Mouse (Mus musculus) adipocyte (in vitro differentiated cells): ENCODE measurements around the gene Plcxd2.

Experiments used
- DNase-seq: peaks from one replicate; pipeline ENCODE4 v3.0.0-alpha.2; 2016; ENCODE audit warnings: low spot score

The Plcxd2 gene

GRCm38 (mm10) chr16:45986236-45986635 is 23.8 kb downstream of the Plcxd2 start:
- peak; percentile 82 for DNase-seq

DNA sequence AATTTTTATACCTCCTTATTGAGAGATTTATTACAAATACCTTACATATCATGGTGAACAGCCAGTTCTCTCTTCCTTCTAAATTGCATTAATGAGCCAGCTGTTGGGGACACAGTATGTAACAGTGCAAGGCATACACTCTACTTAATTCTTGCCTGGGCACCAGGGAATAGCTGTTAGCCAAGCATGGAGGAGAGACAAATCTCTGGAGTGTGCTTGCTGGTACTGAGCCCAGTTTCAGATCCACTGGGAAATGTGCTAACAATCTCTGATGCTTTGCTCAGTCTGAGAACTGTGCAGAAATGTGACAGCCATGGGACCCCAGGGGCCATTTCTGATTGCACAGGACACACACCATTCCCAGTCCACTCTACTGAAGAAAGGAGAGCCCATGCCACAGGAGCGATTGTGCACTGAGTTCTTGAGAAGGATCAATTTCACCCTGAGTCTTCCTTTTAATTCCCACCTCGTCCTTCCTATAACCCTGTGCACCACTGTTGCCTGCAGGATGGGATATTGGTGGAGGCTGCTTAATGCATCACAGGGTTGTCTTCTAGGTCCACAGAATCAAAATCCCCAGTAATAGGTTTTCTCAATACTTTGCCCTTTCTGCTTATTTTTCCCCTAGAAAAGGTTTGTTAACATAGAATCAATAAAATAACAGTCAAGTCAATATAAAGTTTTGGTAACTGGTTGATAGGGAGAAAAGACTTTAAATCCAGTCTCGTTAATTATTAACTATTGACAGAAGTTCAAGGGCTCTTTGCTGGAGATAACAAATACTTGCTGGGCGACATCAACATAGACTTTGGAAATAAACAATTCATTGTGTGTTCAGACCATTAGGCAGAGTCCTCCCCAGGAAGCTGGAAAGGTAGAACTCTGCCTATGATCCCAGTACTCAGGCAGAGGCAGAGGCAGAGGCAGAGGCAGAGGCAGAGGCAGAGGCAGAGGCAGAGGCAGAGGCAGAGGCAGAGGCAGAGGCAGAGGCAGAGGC is 25.1 kb downstream of the Plcxd2 start:
- DNase-seq, result peak; percentile 67

GRCm38 (mm10) chr16:45976251-45976650 is 33.8 kb downstream of the Plcxd2 start:
- DNase-seq, result no peak

DNA sequence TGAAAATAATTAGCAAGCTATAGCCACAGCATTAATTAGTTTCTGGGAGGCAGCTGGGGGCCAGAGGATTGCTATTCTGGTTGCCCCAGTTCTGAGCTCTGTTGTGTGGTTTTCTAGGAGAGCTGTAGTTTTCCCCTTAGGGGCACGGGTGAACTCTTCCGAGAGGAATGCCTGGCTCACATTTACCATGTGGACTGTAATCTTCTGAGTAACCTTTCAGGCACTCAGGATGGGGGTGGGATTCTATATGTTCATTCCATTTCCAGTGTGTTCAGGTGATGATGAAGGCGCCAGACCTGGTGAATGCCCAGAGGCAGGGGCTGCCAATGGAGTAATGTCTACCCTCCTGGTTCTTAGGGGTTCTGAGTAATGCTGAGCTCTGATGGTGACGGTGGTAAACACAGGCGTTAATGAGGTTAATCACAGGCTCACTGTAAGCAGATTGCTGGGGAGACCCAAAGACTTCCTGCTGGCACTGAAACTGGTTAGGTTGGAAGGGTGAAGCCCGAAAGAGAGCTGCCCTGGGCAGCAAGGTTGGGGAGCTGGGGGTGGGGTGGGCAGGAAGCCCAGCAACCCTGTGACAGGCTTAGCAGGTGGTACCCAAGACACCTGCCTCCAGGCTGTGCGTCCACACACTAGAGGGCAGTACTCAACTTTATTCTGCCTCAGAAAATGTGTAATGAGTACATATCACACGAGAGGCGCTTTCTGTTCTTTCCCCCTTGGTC is 35.9 kb downstream of the Plcxd2 start:
- no peak for DNase-seq

DNA sequence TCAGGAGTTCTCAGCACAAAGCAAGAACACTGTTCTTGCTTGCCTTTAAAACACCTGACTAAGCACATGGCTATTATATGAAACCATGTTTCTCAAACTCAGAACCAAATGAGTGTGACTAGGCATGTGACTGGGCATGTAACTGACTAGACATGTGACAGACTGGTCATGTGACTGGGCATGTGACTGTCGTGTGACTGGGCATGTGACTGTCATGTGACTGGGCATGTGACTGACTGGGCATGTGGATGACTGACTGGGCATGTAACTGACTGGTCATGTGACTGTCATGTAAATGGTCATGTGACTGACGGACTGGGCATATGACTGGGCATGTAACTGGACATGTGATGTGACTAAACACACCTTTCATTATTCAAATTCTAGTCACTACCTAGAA is 39.8 kb downstream of the Plcxd2 start:
- DNase-seq, result peak; percentile 37

DNA sequence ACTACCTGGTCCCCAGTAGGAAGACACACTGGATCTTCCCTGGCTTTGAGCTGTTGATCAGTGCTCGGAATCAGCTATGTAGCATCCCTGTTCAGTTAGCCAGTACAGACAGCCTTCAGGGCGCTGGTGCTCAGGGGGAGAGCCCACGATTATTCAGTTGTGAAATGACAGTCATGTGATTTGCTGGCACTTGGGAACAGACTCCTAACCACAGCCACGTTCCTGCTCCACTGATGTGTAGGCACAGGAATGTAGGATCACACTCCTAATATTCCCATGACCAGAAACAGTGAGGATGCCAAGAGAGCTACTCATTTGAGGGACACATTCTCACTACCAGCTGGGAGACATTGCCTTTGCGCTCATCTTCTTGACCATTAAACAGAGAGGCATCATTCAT is 41.3 kb downstream of the Plcxd2 start:
- peak; percentile 33 for DNase-seq

DNA sequence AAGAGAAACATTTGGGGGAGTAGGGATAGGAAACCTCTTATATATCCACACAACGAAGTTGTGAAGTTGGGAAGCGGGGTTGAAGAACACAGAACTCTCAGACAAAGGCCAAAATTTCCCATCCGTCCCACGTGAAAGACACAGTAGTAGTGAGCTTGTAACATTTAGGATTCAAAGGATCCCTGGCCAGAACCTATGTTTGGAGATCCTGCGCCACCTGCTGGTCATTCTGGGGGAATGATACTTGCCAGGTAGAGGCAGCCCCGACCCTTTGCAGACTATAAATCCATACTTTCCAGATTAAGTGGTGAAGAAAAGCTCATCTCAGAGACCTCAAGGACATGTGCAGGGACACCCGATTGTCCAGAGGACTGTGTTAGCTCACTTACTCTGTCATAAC is 42.5 kb downstream of the Plcxd2 start:
- DNase-seq, result peak; percentile 91

GRCm38 (mm10) chr16:45966604-45967003 is 43.4 kb downstream of the Plcxd2 start:
- no peak for DNase-seq

DNA sequence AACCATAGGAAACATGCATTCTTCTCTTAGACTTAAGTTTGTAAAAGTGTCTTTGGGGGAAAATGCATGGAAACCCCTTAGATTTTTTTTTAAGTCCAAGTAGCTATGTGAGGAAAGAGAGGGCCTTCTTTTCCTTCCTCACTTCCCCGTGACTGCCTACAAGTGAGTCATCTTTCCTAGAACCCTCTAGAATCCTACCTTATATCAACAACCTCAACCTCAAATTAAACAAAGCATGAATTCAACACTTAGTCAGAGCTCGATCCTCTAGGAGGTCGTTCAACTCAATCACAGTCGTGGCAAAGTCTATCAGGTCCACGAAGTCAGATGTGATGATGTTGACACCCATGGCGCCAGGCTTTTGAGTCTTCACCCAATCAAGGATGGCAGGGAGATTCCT is 45.2 kb downstream of the Plcxd2 start:
- DNase-seq, result no peak

- no peak for DNase-seq
These were observed 46.2 kb downstream of the Plcxd2 start for GRCm38 (mm10) chr16:45963837-45964236.

DNA sequence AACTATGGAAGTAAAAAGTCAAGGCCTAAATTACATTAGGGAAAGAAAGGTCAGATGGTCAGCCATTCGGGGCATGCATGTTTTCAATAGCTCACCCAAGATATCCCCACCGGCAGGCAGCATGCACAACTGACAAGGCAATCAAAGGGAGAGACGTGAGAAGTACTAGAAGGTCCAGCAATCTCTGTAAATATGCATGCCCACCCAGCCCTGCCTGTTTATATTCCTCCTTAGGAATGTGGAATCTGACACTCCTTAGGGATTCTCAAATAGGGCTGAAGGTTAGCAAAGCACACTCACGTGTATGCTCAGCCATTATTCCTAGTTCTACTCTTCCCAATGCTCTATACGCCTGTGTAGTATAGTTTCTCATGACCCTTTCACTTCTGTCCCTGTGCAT is 46.9 kb downstream of the Plcxd2 start:
- DNase-seq, result no peak

DNA sequence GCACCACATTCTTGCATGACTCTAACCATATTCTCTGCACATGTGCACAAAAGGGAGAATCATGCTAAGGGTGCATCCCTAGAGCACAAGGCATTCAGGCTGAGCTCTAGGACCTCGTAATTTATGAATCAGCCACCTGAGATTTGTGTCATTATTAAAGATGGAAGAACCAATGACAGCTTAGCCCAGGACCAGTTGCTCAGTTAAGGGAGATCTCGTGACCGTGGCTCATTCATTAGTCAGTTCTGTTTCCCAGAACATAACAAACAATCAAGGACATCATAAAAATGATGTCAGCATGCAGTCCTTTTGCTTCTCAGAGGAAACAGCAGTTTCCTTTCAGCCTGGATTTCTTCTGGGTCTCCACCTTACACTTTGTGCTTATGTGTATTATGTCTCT is 49.0 kb downstream of the Plcxd2 start:
- DNase-seq, result no peak

DNA sequence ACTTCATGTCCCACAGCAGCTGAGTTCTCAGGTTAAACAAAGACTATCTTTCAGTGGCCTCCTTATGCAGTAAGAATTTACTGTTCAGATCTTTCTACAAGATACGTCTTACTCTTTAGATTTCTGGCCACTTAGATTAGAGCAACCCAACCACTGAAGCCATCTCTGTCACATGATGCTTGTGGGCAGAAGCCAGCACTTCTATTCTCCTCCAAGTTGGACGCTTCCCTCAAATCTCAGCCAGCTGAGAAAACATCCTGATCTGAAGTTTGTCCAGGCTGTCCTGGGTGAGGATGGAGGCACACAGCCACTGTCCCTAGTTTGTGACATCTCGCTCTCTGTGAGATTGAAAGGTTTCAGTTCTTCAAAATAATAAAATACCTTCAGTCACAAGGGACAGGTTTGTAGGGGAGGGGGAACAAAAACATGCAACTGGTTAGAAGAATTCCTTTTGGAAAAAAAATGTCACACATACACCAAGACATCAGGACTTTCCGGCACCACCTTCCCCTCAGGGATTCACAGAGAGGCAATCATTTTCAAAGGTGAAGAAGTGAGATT is 53.5 kb downstream of the Plcxd2 start:
- DNase-seq, result no peak

DNA sequence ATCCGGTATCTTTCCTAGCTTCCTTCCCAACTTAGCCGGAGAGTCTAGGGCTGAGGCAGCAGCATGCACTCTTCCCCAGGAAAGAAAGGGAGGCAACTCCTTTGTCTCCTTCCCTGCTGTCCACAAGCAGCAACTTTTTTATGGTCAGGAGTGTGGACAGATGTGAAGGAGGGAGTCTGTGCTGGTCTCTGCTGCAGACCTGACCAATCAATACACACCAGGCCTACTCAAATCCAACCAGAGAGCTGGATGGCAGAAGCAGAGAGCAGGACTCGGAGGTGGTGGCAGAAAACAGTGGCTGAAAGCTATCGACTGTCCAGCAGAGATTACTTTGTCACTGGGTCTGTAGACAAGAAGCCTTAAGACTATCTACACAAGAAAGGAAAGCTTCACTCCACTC is 56.6 kb downstream of the Plcxd2 start, which contains the start of gene Phldb2:
Phldb2 (minus strand) TSS at position 205 of the 400 bp plus-strand sequence.
- DNase-seq, result no peak

GRCm38 (mm10) chr16:45952501-45952900 is 57.5 kb downstream of the Plcxd2 start:
- DNase-seq, result no peak

- DNase-seq, result no peak
These were observed 58.0 kb downstream of the Plcxd2 start for GRCm38 (mm10) chr16:45952035-45952434.

DNA sequence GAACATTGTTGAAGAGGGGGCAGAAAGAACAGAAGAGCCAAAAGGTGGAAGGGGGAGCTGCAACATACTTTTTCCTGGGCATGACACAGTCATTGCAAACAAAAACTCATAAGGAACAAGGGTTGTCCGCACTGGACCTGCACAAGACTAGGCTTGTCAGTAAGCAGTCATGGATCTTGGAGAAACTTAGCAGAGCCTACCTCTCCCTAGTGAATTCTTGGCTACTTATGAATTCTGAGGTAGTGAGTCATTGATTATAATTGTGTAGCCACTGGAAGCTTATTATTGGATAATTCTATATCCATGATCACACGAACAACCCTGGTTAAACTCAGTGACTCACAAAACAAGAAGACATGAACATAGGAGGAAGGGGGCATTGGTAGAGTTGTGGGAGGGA is 63.7 kb downstream of the Plcxd2 start:
- no peak for DNase-seq

DNA sequence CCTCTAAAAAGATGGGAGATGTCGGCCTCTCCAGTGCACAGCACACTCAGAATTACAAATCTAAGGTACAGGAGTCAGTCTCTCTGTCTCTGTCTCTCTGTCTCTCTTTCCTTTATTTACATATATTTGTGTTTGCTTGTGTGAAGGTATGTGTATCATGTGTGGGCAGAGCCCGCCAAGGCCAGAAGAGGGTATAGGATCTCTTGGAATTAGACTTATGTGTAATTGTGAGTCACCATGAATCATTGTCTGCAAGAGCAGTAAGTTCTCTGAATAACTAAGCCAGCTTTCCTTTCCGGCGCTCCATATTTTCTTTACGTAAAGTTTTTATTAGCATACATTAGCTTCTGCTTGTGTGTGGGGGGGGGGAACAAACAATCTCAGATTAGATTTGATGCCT is 64.4 kb downstream of the Plcxd2 start:
- no peak for DNase-seq

- no peak for DNase-seq
These were observed 64.8 kb downstream of the Plcxd2 start for GRCm38 (mm10) chr16:45945174-45945631.

DNA sequence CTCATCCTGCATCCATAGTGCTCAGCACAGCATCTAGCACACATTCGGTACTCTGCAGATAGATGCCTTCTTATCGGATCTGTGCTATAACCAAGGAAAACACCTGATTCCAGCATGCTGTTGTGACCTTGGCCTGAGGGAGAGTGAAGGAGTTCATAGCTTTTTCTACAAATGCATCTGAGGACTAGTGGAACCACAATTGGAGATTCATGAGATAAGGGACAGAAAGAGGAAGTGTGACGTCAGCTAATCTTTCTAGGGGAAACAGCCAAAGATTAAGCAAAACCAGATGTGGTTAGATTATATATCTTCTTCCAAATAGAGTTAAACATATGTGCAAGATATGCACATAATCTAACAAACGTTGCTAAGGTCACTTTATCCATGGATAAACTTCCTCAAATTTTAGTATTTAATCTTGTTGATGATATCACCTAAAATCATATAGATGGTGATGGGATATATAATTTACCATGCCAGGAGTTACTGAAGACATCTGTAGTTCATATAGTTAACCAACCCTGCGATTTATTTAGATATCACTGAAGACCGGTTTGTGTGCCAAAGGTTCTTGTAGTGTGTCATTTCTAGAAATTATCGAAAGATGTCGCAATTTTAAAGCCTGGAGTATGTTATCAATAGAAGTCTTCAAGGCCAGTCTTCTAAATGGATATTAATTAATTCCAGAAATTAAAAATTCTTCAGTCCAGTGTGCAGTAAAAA is 67.7 kb downstream of the Plcxd2 start:
- no peak for DNase-seq

- no peak for DNase-seq
These were observed 69.3 kb downstream of the Plcxd2 start for GRCm38 (mm10) chr16:45940701-45941100.

- DNase-seq, result no peak
These were observed 70.6 kb downstream of the Plcxd2 start for GRCm38 (mm10) chr16:45939436-45939835.
